Mouse (Mus musculus) CH12.LX (cell line): Measurements from ENCODE around the gene Fam71e1. TPM values are rescaled to one million over a fixed set of nuclear protein-coding genes. Genes with fewer than 3 reads are reported as not detected.
A peak's percentile ranks its signal among the peaks of the same experiment; 100 is the strongest.

Experiments
- DNase-seq: peaks from one replicate; pipeline ENCODE4 v3.0.0-alpha.2; 2013; ENCODE audit errors: extremely low read depth
- H3K27ac ChIP-seq: 2 replicates; pipeline ENCODE4 v1.5.1; 2012; ENCODE audit warnings: low read depth, mild to moderate bottlenecking, control low read depth, moderate library complexity; ENCODE audit not compliant: insufficient read depth
- H3K27me3 ChIP-seq: replicated peaks from 2 replicates; pipeline ENCODE3; 2012; ENCODE audit warnings: inconsistent platforms
- H3K36me3 ChIP-seq, 2 experiments: replicated peaks in 1 of 2; 2 replicates each; pipeline versions ENCODE3 to v1.6.1; 2012; ENCODE audit warnings: inconsistent platforms in 1 of 2, low read length in 1 of 2, mild to moderate bottlenecking in 1 of 2, mixed read lengths in 1 of 2, moderate library complexity in 1 of 2; ENCODE audit not compliant: control insufficient read depth in 1 of 2, insufficient read depth in 1 of 2
- H3K4me1 ChIP-seq, 2 experiments: 2 replicates each; pipeline ENCODE4 v1.6.1; 2012; ENCODE audit warnings: inconsistent platforms in 1 of 2, moderate library complexity in 1 of 2; ENCODE audit not compliant: insufficient read depth in 2 of 2, control insufficient read depth in 1 of 2
- H3K4me2 ChIP-seq: 2 replicates; pipeline ENCODE4 v1.6.1; 2012; ENCODE audit warnings: low read depth, mild to moderate bottlenecking, control low read depth; ENCODE audit not compliant: poor library complexity, insufficient read depth, severe bottlenecking
- H3K4me3 ChIP-seq, 3 experiments: fragments of 150-350 bp in 1 of 3; sonication (generic) in 1 of 3; replicated peaks in 1 of 3; 2 replicates each; pipeline versions ENCODE3 to v1.5.1; 2011 to 2012; ENCODE audit warnings: low read depth in 2 of 3, low read length in 2 of 3, mild to moderate bottlenecking in 2 of 3, moderate library complexity in 2 of 3, control low read depth in 1 of 3, improper control_type of control experiment in 1 of 3, inconsistent platforms in 1 of 3, mixed read lengths in 1 of 3; ENCODE audit not compliant: poor library complexity in 1 of 3
- H3K79me2 ChIP-seq: replicated peaks from 2 replicates; pipeline ENCODE4 v1.6.1; 2012; ENCODE audit warnings: mild to moderate bottlenecking, moderate library complexity; ENCODE audit not compliant: control insufficient read depth, poor library complexity, insufficient read depth, severe bottlenecking; ENCODE audit errors: extremely low read depth
- H3K9ac ChIP-seq: 2 replicates; pipeline ENCODE4 v1.6.1; 2012; ENCODE audit warnings: low read depth, mild to moderate bottlenecking, control low read depth, moderate library complexity; ENCODE audit not compliant: insufficient read depth
- H3K9me3 ChIP-seq: replicated peaks from 2 replicates; pipeline ENCODE3; 2012; ENCODE audit warnings: low read length, inconsistent platforms, mixed read lengths
- CHD1 ChIP-seq: IDR thresholded peaks from 2 replicates; pipeline ENCODE4 v1.6.1; 2012; ENCODE audit warnings: low read depth, low read length, improper control_type of control experiment, inconsistent platforms
- GABPA ChIP-seq: IDR thresholded peaks from 2 replicates; pipeline ENCODE4 v1.6.1; 2012; ENCODE audit warnings: low read depth, low read length, improper control_type of control experiment, inconsistent platforms; ENCODE audit not compliant: insufficient replicate concordance
- HCFC1 ChIP-seq: IDR thresholded peaks from 2 replicates; pipeline ENCODE4 v1.6.1; 2012; ENCODE audit warnings: low read depth, mild to moderate bottlenecking, inconsistent platforms, low read length, improper control_type of control experiment
- IRF4 ChIP-seq: IDR thresholded peaks from 2 replicates; pipeline ENCODE4 v1.6.1; 2014; ENCODE audit warnings: low read depth, mild to moderate bottlenecking, inconsistent platforms, low read length, improper control_type of control experiment
- JUND ChIP-seq: conservative IDR thresholded peaks from 2 replicates; pipeline ENCODE4 v1.6.1; 2011; ENCODE audit warnings: low read depth, low read length, improper control_type of control experiment
- KAT2A ChIP-seq: IDR thresholded peaks from 2 replicates; pipeline ENCODE4 v1.6.1; 2012; ENCODE audit warnings: low read length, improper control_type of control experiment, inconsistent platforms; ENCODE audit not compliant: insufficient replicate concordance
- MAFK ChIP-seq: IDR thresholded peaks from 2 replicates; pipeline ENCODE4 v1.6.1; 2011; ENCODE audit warnings: low read length, improper control_type of control experiment; ENCODE audit not compliant: insufficient replicate concordance
- MEF2A ChIP-seq: IDR thresholded peaks from 2 replicates; pipeline ENCODE4 v1.6.1; 2014; ENCODE audit warnings: low read depth, mild to moderate bottlenecking, inconsistent platforms, low read length, improper control_type of control experiment, borderline replicate concordance
- MYC ChIP-seq: IDR thresholded peaks from 2 replicates; pipeline ENCODE4 v1.6.1; 2011; ENCODE audit warnings: low read depth, mild to moderate bottlenecking, improper control_type of control experiment, low read length
- NELFE ChIP-seq: IDR thresholded peaks from 2 replicates; pipeline ENCODE4 v1.6.1; 2011; ENCODE audit warnings: low read depth, low read length, improper control_type of control experiment
- POLR2AphosphoS2 ChIP-seq: IDR thresholded peaks from 2 replicates; pipeline ENCODE4 v1.6.1; 2011; ENCODE audit warnings: low read depth, low read length, improper control_type of control experiment
- RCOR1 ChIP-seq: conservative IDR thresholded peaks from 2 replicates; pipeline ENCODE4 v1.6.1; 2012; ENCODE audit warnings: low read depth, mild to moderate bottlenecking, inconsistent platforms, low read length, improper control_type of control experiment
- SIN3A ChIP-seq: IDR thresholded peaks from 2 replicates; pipeline ENCODE4 v1.6.1; 2012; ENCODE audit warnings: low read length, improper control_type of control experiment, inconsistent platforms
- USF1 ChIP-seq: IDR thresholded peaks from 2 replicates; pipeline ENCODE4 v1.6.1; 2014; ENCODE audit warnings: low read depth, mild to moderate bottlenecking, inconsistent platforms, low read length, improper control_type of control experiment
- USF2 ChIP-seq: conservative IDR thresholded peaks from 2 replicates; pipeline ENCODE4 v1.6.1; 2011; ENCODE audit warnings: low read depth, low read length, improper control_type of control experiment
- ZC3H11A ChIP-seq: IDR thresholded peaks from 2 replicates; pipeline ENCODE4 v1.6.1; 2012; ENCODE audit warnings: low read depth, mild to moderate bottlenecking, inconsistent platforms, low read length, improper control_type of control experiment
- ZMIZ1 ChIP-seq: IDR thresholded peaks from 2 replicates; pipeline ENCODE4 v1.6.1; 2012; ENCODE audit warnings: low read depth, mild to moderate bottlenecking, inconsistent platforms, low read length, improper control_type of control experiment
- dilution Hi-C: fragments of 300-500 bp; cut with MboI; formaldehyde crosslinking; loops from 2 replicates; pipeline ENCODE4 v1.14.3; 2020; ENCODE audit warnings: low sequenced_read_pairs; ENCODE audit not compliant: extremely low pct_unique_long_range_greater_than_20kb, extremely low pct_ligation_motif_present
- in situ Hi-C: fragments of 300-500 bp; cut with MboI; formaldehyde crosslinking; loops from 3 replicates; pipeline ENCODE4 v1.14.3; 2019; ENCODE audit warnings: low sequenced_read_pairs, low pct_ligation_motif_present, low pct_unique_long_range_greater_than_20kb, mixed read lengths
- polyA plus RNA-seq: library from polyadenylated mRNA; unstranded; fragments of >175 nt; gene quantifications from 2 replicates; pipeline ENCODE4 v1.2.1, GENCODE M21; 2012; ENCODE audit warnings: low read depth; ENCODE audit not compliant: insufficient read length
- total RNA-seq, 2 experiments: library from RNA; depleted of rRNA; stranded (reverse); fragments of 300-350 nt in 1 of 2; fragments of >200 nt in 1 of 2; gene quantifications; 2 replicates each; pipeline ENCODE4 v1.2.3; 2012 to 2014

The Fam71e1 gene
- total and polyA plus RNA-seq, 3 experiments: 0.39 to 1.2 TPM; not detected in 1

DNA sequence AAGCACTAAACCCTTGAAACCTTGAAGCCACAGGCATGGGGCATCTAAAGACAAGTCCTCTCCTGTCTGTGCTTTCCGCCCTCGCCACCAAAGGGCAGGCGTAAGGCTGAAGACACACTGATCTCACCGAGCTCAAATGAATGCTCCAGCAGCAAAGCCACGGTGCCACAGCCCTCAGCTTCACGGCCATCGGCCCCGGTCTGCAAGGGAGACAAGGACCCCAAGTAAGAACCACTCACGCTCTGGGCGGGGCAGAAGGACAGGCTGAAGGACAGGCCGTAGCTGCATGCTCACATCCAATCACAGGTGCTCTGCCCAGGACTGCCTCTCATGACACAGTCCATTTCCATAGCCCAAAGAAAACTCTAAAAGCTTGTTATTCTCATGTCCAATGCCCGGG, 1.7 kb upstream of the Fam71e1 start:
- no peak overlapping the region for H3K9ac ChIP-seq
- in situ Hi-C loops: loop anchor here (10.0 kb wide), 1 partner anchor 230 kb away; the partner anchor contains the start of gene Gm15517
- H3K9me3 ChIP-seq: no peaks in the 10 kb centered on the region
- H3K4me2 ChIP-seq: no peak overlapping the region
- DNase-seq: no peak
- H3K36me3 ChIP-seq: peaks cover 29 to 50% of the 10 kb centered on the region in 2 experiments
- no peak for TF ChIP-seq ZC3H11A
- TF ChIP-seq NELFE: no peak
- TF ChIP-seq IRF4: no peak
- TF ChIP-seq CHD1: no peak
- TF ChIP-seq USF1: no peak
- no peak for TF ChIP-seq MAFK
- no peak for TF ChIP-seq USF2
- no peak for TF ChIP-seq ZMIZ1
- no peak for TF ChIP-seq HCFC1
- no peak for TF ChIP-seq POLR2AphosphoS2
- TF ChIP-seq, all 38 proteins: peak for 0
- Histone ChIP-seq H3K27me3 (no peaks in the 10 kb centered on the region), H3K27ac (no peak overlapping the region), H3K4me3 (no peak overlapping the region), H3K4me1 (peaks cover 4 to 21% of the 10 kb centered on the region in 2 experiments; a peak in 3 of 4 replicates), H3K79me2 (peaks cover 8% of the 10 kb centered on the region; the same call in 1 of the 2 replicates)
- dilution Hi-C loops: no loop called here

DNA sequence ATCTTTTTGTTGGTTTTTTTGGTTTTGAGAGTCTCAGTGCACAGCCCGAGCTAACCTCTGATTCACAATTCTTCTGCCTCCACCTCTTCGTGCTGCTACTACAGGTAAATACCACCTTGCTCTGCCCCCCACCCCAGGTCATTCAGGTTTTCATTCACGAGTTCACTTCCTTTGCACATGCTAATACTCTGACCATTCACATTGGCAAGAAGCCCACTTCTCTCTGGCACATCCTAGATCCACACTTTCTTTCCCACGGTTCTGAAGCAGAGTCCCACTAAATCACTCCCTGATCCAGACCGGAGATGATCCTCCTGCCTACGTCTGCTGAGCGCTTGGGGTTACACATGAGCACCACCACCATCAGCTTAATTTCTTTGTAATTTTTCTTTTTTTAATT, 1.3 kb upstream of the Fam71e1 start:
- DNase-seq: no peak
- H3K4me3 ChIP-seq: no peak overlapping the region
- in situ Hi-C loops: loop anchor here (10.0 kb wide), 1 partner anchor 230 kb away; the partner anchor contains the start of gene Gm15517
- H3K4me2 ChIP-seq: peak overlapping the region; percentile 77
- dilution Hi-C loops: no loop called here
- H3K9ac ChIP-seq: peak overlapping the region; percentile 83; the same call in 1 of the 2 replicates
- no peaks in the 10 kb centered on the region for H3K9me3 ChIP-seq
- no peaks in the 10 kb centered on the region for H3K27me3 ChIP-seq
- peaks cover 4 to 21% of the 10 kb centered on the region in 2 experiments; a peak in 3 of 4 replicates for H3K4me1 ChIP-seq
- peaks cover 28 to 49% of the 10 kb centered on the region in 2 experiments for H3K36me3 ChIP-seq
- no peak for TF ChIP-seq GABPA
- no peak for TF ChIP-seq MYC
- no peak for TF ChIP-seq RCOR1
- no peak for TF ChIP-seq KAT2A
- TF ChIP-seq MEF2A: no peak
- TF ChIP-seq ZMIZ1: no peak
- no peak for TF ChIP-seq SIN3A
- TF ChIP-seq JUND: no peak
- H3K27ac ChIP-seq: no peak overlapping the region
- H3K79me2 ChIP-seq: peaks cover 8% of the 10 kb centered on the region; the same call in 1 of the 2 replicates
